Mouse (Mus musculus): ENCODE data around the gene 1110008L16Rik. TPM values are rescaled to one million over a fixed set of nuclear protein-coding genes. Genes with fewer than 3 reads are reported as not detected.
"Not testable (repeated sequence)": the region's sequence is repeated elsewhere in the genome, so short reads cannot be mapped to it uniquely, and the experiment has no call there.

1110008L16Rik gene
- polyA plus RNA-seq, 1 experiment: 5.8 TPM

- H3K4me1 ChIP-seq (ENCODE audit: control insufficient read depth, insufficient read depth, low read length): peaks cover 30% of the 10 kb centered on the region
- H3K4me3 ChIP-seq (ENCODE audit: control insufficient read depth, low read depth, low read length): peak overlapping the region; percentile 57
- H3K36me3 ChIP-seq (ENCODE audit: control insufficient read depth, insufficient read depth, low read length): no peaks in the 10 kb centered on the region
- TF ChIP-seq POLR2A (IDR thresholded peaks at IDR 0.05; ENCODE audit: control insufficient read depth, low read depth, low read length): no peak
- TF ChIP-seq CTCF (IDR thresholded peaks at IDR 0.05; ENCODE audit: control insufficient read depth, insufficient read depth, insufficient replicate concordance, low read depth, low read length): no peak
- H3K27me3 ChIP-seq (ENCODE audit: control insufficient read depth, insufficient read depth, low read length): no peaks in the 10 kb centered on the region
- H3K27ac ChIP-seq (ENCODE audit: control insufficient read depth, insufficient read depth, low read depth, low read length): no peak overlapping the region
Measured at GRCm38 (mm10) chr12:55387083-55387787, 87.9 kb downstream of the 1110008L16Rik start.

- no peak overlapping the region for H3K27ac ChIP-seq (ENCODE audit: control insufficient read depth, insufficient read depth, low read depth, low read length)
Measured at GRCm38 (mm10) chr12:55387788-55388465, 88.5 kb downstream of the 1110008L16Rik start.

GRCm38 (mm10) chr12:55388478-55388877 is 89.1 kb downstream of the 1110008L16Rik start:
- H3K27me3 ChIP-seq (ENCODE audit: control insufficient read depth, insufficient read depth, low read length): no peaks in the 10 kb centered on the region
- H3K4me1 ChIP-seq (ENCODE audit: control insufficient read depth, insufficient read depth, low read length): peaks cover 27% of the 10 kb centered on the region
- no peak overlapping the region; the same call in 1 of the 2 replicates for H3K4me3 ChIP-seq (ENCODE audit: control insufficient read depth, low read depth, low read length)
- no peak overlapping the region for H3K27ac ChIP-seq (ENCODE audit: control insufficient read depth, insufficient read depth, low read depth, low read length)
- no peak for TF ChIP-seq CTCF (IDR thresholded peaks at IDR 0.05; ENCODE audit: control insufficient read depth, insufficient read depth, insufficient replicate concordance, low read depth, low read length)
- no peak for TF ChIP-seq POLR2A (IDR thresholded peaks at IDR 0.05; ENCODE audit: control insufficient read depth, low read depth, low read length)
- no peaks in the 10 kb centered on the region for H3K36me3 ChIP-seq (ENCODE audit: control insufficient read depth, insufficient read depth, low read length)

More at GRCm38 (mm10) chr12:55387788-55388465, 88.5 kb downstream of the 1110008L16Rik start:
- TF ChIP-seq POLR2A (IDR thresholded peaks at IDR 0.05; ENCODE audit: control insufficient read depth, low read depth, low read length) (no peak), CTCF (IDR thresholded peaks at IDR 0.05; ENCODE audit: control insufficient read depth, insufficient read depth, insufficient replicate concordance, low read depth, low read length) (no peak)
- Histone ChIP-seq H3K27me3 (ENCODE audit: control insufficient read depth, insufficient read depth, low read length) (no peaks in the 10 kb centered on the region), H3K36me3 (ENCODE audit: control insufficient read depth, insufficient read depth, low read length) (no peaks in the 10 kb centered on the region), H3K4me3 (ENCODE audit: control insufficient read depth, low read depth, low read length) (peak overlapping the region; percentile 51), H3K4me1 (ENCODE audit: control insufficient read depth, insufficient read depth, low read length) (peaks cover 29% of the 10 kb centered on the region)

- Histone ChIP-seq H3K4me1 (ENCODE audit: control insufficient read depth, insufficient read depth, low read length) (peaks cover 23% of the 10 kb centered on the region), H3K27me3 (ENCODE audit: control insufficient read depth, insufficient read depth, low read length) (no peaks in the 10 kb centered on the region), H3K36me3 (ENCODE audit: control insufficient read depth, insufficient read depth, low read length) (no peaks in the 10 kb centered on the region), H3K27ac (ENCODE audit: control insufficient read depth, insufficient read depth, low read depth, low read length) (no peak overlapping the region; the same call in 1 of the 2 replicates), H3K4me3 (ENCODE audit: control insufficient read depth, low read depth, low read length) (no peak overlapping the region)
- TF ChIP-seq POLR2A (IDR thresholded peaks at IDR 0.05; ENCODE audit: control insufficient read depth, low read depth, low read length) (no peak), CTCF (IDR thresholded peaks at IDR 0.05; ENCODE audit: control insufficient read depth, insufficient read depth, insufficient replicate concordance, low read depth, low read length) (no peak)
Measured at GRCm38 (mm10) chr12:55389132-55390081, 90.0 kb downstream of the 1110008L16Rik start.

- Histone ChIP-seq H3K27me3 (ENCODE audit: control insufficient read depth, insufficient read depth, low read length) (no peaks in the 10 kb centered on the region), H3K27ac (ENCODE audit: control insufficient read depth, insufficient read depth, low read depth, low read length) (no peak overlapping the region), H3K4me1 (ENCODE audit: control insufficient read depth, insufficient read depth, low read length) (peaks cover 19% of the 10 kb centered on the region), H3K36me3 (ENCODE audit: control insufficient read depth, insufficient read depth, low read length) (no peaks in the 10 kb centered on the region), H3K4me3 (ENCODE audit: control insufficient read depth, low read depth, low read length) (no peak overlapping the region)
- TF ChIP-seq POLR2A (IDR thresholded peaks at IDR 0.05; ENCODE audit: control insufficient read depth, low read depth, low read length): no peak
- no peak for TF ChIP-seq CTCF (IDR thresholded peaks at IDR 0.05; ENCODE audit: control insufficient read depth, insufficient read depth, insufficient replicate concordance, low read depth, low read length)
Measured at GRCm38 (mm10) chr12:55392120-55392519, 92.7 kb downstream of the 1110008L16Rik start.

GRCm38 (mm10) chr12:55392733-55393577 is 93.6 kb downstream of the 1110008L16Rik start:
- Histone ChIP-seq H3K4me1 (ENCODE audit: control insufficient read depth, insufficient read depth, low read length) (peaks cover 18% of the 10 kb centered on the region), H3K4me3 (ENCODE audit: control insufficient read depth, low read depth, low read length) (no peak overlapping the region), H3K27ac (ENCODE audit: control insufficient read depth, insufficient read depth, low read depth, low read length) (no peak overlapping the region), H3K27me3 (ENCODE audit: control insufficient read depth, insufficient read depth, low read length) (no peaks in the 10 kb centered on the region), H3K36me3 (ENCODE audit: control insufficient read depth, insufficient read depth, low read length) (no peaks in the 10 kb centered on the region)
- no peak for TF ChIP-seq POLR2A (IDR thresholded peaks at IDR 0.05; ENCODE audit: control insufficient read depth, low read depth, low read length)
- no peak for TF ChIP-seq CTCF (IDR thresholded peaks at IDR 0.05; ENCODE audit: control insufficient read depth, insufficient read depth, insufficient replicate concordance, low read depth, low read length)

GRCm38 (mm10) chr12:55395601-55396000 is 96.2 kb downstream of the 1110008L16Rik start:
- H3K4me3 ChIP-seq (ENCODE audit: control insufficient read depth, low read depth, low read length): peak overlapping the region; percentile 17; the same call in 1 of the 2 replicates
- not testable (repeated sequence) for H3K27ac ChIP-seq (ENCODE audit: control insufficient read depth, insufficient read depth, low read depth, low read length); H3K27me3 ChIP-seq (ENCODE audit: control insufficient read depth, insufficient read depth, low read length); H3K4me1 ChIP-seq (ENCODE audit: control insufficient read depth, insufficient read depth, low read length); H3K36me3 ChIP-seq (ENCODE audit: control insufficient read depth, insufficient read depth, low read length)
